Mouse (Mus musculus): ENCODE results near the gene Tmc2. TPM values are rescaled to one million over a fixed set of nuclear protein-coding genes. Genes with fewer than 3 reads are reported as not detected.

Gene Tmc2
- polyA plus RNA-seq, 1 experiment from 2014 or later = not detected

DNA sequence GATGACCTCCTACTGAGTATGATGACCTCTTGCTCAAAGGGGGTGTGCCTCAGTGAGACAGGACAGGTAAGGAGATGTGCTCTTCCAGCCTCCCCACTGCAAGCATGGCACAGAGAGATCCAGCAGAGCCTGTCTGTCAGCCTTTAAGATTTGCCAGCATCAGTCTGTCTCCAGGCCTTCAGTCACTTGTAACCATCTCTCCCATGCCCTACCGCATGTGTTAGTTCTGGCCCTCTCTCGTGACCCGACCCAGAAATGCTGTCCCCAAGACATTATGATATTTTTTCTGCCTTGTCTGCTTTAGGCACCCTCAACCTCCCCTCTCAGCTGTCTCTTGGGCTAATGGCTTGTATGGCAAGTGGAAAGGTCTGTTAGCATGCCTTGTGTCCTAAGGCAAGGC, 14.6 kb downstream of the Tmc2 start:
- Histone ChIP-seq H3K27me3 (ENCODE audit: insufficient read depth, low read length) (no peaks in the 10 kb centered on the region), H3K4me3 (ENCODE audit: low read depth, low read length) (no peak overlapping the region), H3K4me2 (ENCODE audit: low read depth, low read length) (no peak overlapping the region), H3K27ac (ENCODE audit: low read depth) (no peak overlapping the region), H3K4me1 (ENCODE audit: insufficient read depth) (no peaks in the 10 kb centered on the region), H3K9ac (replicated peaks) (no peak overlapping the region), H3K36me3 (replicated peaks; ENCODE audit: insufficient read depth, low read length) (no peaks in the 10 kb centered on the region), H3K9me3 (ENCODE audit: low read length) (no peaks in the 10 kb centered on the region)
- DNase-seq = no peak
- WGBS (ENCODE audit: insufficient replicate concordance) = 80% methylated on average over 3 of the region's 3 CpGs
- no peak for ATAC-seq
- no peak for TF ChIP-seq CTCF (IDR thresholded peaks at IDR 0.05; ENCODE audit: low read depth)
- TF ChIP-seq EP300 (IDR thresholded peaks at IDR 0.05; ENCODE audit: low read depth) = no peak

DNA sequence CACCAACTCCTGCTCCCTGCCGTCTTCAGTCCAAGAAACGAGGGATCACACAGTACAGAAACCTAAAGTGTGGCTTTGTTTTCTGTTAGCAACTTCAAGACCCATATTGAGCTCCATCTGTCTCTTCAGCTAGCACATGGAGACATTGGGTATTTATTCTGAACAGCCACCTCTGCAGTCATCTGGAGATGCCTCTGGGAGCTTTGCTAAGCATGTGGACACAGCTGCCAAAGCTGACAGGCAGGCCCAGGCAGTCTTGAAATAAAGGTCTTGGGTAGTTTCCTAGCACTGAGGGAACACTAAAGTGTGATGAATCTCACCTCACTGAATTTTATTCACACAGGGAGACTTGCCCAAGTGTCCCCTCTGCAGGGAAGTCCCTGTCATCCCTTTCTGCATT, 16.6 kb downstream of the Tmc2 start:
- WGBS (ENCODE audit: insufficient replicate concordance) = 75% methylated on average over 2 of the region's 2 CpGs

DNA sequence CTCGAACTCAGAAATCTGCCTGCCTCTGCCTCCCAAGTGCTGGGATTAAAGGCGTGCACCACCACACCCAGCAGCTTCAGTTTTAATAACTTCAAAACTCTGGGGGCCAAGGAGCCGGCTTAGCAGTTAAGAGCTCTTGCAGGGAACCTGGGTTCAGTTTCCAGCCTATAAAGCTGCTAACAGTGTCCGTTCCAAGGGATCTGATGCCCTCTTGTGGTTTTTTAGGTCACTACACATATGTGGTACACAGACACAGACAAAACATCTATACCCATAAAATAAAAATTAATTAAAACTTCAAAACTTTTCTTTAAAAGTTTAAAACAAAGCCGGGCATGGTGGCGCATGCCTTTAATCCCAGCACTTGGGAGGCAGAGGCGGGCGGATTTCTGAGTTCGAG, 51.9 kb downstream of the Tmc2 start:
- H3K4me2 ChIP-seq (ENCODE audit: low read depth, low read length) = no peak overlapping the region
- 47% methylated on average over 9 of the region's 9 CpGs for WGBS (ENCODE audit: insufficient replicate concordance)
- H3K9ac ChIP-seq (replicated peaks) = no peak overlapping the region
- TF ChIP-seq EP300 (IDR thresholded peaks at IDR 0.05; ENCODE audit: low read depth) (no peak), CTCF (IDR thresholded peaks at IDR 0.05; ENCODE audit: low read depth) (peak; percentile 67)
- H3K27ac ChIP-seq (ENCODE audit: low read depth) = no peak overlapping the region
- no peak overlapping the region for H3K4me3 ChIP-seq (ENCODE audit: low read depth, low read length)
- H3K27me3 ChIP-seq (ENCODE audit: insufficient read depth, low read length) = no peaks in the 10 kb centered on the region
- DNase-seq (peak; percentile 16), ATAC-seq (no peak)
- no peaks in the 10 kb centered on the region for H3K4me1 ChIP-seq (ENCODE audit: insufficient read depth)
- H3K9me3 ChIP-seq (ENCODE audit: low read length) = no peaks in the 10 kb centered on the region
- no peaks in the 10 kb centered on the region for H3K36me3 ChIP-seq (replicated peaks; ENCODE audit: insufficient read depth, low read length)

More for the DNA sequence above, 16.6 kb downstream of the Tmc2 start:
- TF ChIP-seq EP300 (IDR thresholded peaks at IDR 0.05; ENCODE audit: low read depth) (no peak), CTCF (IDR thresholded peaks at IDR 0.05; ENCODE audit: low read depth) (no peak)
- DNase-seq (no peak), ATAC-seq (no peak)
- Histone ChIP-seq H3K4me1 (ENCODE audit: insufficient read depth) (no peaks in the 10 kb centered on the region), H3K9ac (replicated peaks) (no peak overlapping the region), H3K4me3 (ENCODE audit: low read depth, low read length) (no peak overlapping the region), H3K4me2 (ENCODE audit: low read depth, low read length) (no peak overlapping the region), H3K36me3 (replicated peaks; ENCODE audit: insufficient read depth, low read length) (no peaks in the 10 kb centered on the region), H3K9me3 (ENCODE audit: low read length) (no peaks in the 10 kb centered on the region), H3K27ac (ENCODE audit: low read depth) (no peak overlapping the region), H3K27me3 (ENCODE audit: insufficient read depth, low read length) (no peaks in the 10 kb centered on the region)

GRCm38 (mm10) chr2:130248226-130248625, 53.2 kb downstream of the Tmc2 start:
- TF ChIP-seq EP300 (IDR thresholded peaks at IDR 0.05; ENCODE audit: low read depth) = no peak
- no peak for TF ChIP-seq CTCF (IDR thresholded peaks at IDR 0.05; ENCODE audit: low read depth)
- Histone ChIP-seq H3K27ac (ENCODE audit: low read depth) (no peak overlapping the region), H3K4me3 (ENCODE audit: low read depth, low read length) (no peak overlapping the region), H3K9ac (replicated peaks) (no peak overlapping the region), H3K9me3 (ENCODE audit: low read length) (no peaks in the 10 kb centered on the region), H3K4me2 (ENCODE audit: low read depth, low read length) (no peak overlapping the region), H3K36me3 (replicated peaks; ENCODE audit: insufficient read depth, low read length) (no peaks in the 10 kb centered on the region), H3K4me1 (ENCODE audit: insufficient read depth) (no peaks in the 10 kb centered on the region), H3K27me3 (ENCODE audit: insufficient read depth, low read length) (no peaks in the 10 kb centered on the region)
- 55% methylated on average over 7 of the region's 7 CpGs for WGBS (ENCODE audit: insufficient replicate concordance)
- ATAC-seq (no peak), DNase-seq (no peak)

DNA sequence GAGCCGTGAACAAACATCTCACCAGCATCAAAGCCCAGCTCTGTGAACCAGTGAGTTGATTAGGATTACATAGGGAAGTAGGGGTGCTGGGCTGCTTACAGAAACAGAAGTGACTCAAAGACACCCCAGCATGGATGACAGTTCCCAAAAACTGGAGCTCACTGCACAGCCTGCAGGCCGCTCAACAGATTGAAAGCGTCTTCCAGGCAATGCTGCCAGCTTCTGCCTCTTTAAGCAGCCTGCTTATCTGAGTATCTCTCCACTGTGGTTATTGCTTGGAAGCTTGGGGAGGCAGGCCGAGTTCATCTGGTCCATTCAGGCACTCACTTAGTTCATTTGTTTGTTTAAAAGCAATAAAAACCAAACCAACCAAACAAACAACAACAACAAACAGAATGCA, 61.8 kb downstream of the Tmc2 start:
- WGBS (ENCODE audit: insufficient replicate concordance) = 59% methylated on average over 4 of the region's 4 CpGs
- ATAC-seq = no peak

GRCm38 (mm10) chr2:130260822-130261221, 65.8 kb downstream of the Tmc2 start:
- H3K4me2 ChIP-seq (ENCODE audit: low read depth, low read length) = no peak overlapping the region; the same call in 1 of the 2 replicates
- no peak overlapping the region for H3K4me3 ChIP-seq (ENCODE audit: low read depth, low read length)
- no peak overlapping the region for H3K27ac ChIP-seq (ENCODE audit: low read depth)
- no peaks in the 10 kb centered on the region for H3K27me3 ChIP-seq (ENCODE audit: insufficient read depth, low read length)
- 63% methylated on average over 4 of the region's 4 CpGs for WGBS (ENCODE audit: insufficient replicate concordance)
- no peaks in the 10 kb centered on the region for H3K9me3 ChIP-seq (ENCODE audit: low read length)
- H3K9ac ChIP-seq (replicated peaks) = no peak overlapping the region
- peaks cover 12% of the 10 kb centered on the region for H3K4me1 ChIP-seq (ENCODE audit: insufficient read depth)
- H3K36me3 ChIP-seq (replicated peaks; ENCODE audit: insufficient read depth, low read length) = no peaks in the 10 kb centered on the region
- DNase-seq (no peak), ATAC-seq (no peak)
- TF ChIP-seq CTCF (IDR thresholded peaks at IDR 0.05; ENCODE audit: low read depth) = no peak
- TF ChIP-seq EP300 (IDR thresholded peaks at IDR 0.05; ENCODE audit: low read depth) = no peak

More for the DNA sequence above, 61.8 kb downstream of the Tmc2 start:
- Histone ChIP-seq H3K4me2 (ENCODE audit: low read depth, low read length) (no peak overlapping the region), H3K9ac (replicated peaks) (no peak overlapping the region), H3K9me3 (ENCODE audit: low read length) (no peaks in the 10 kb centered on the region), H3K27ac (ENCODE audit: low read depth) (no peak overlapping the region), H3K36me3 (replicated peaks; ENCODE audit: insufficient read depth, low read length) (no peaks in the 10 kb centered on the region), H3K4me3 (ENCODE audit: low read depth, low read length) (no peak overlapping the region), H3K4me1 (ENCODE audit: insufficient read depth) (peaks cover 4% of the 10 kb centered on the region; the same call in 1 of the 2 replicates), H3K27me3 (ENCODE audit: insufficient read depth, low read length) (no peaks in the 10 kb centered on the region)
- no peak for DNase-seq
- TF ChIP-seq CTCF (IDR thresholded peaks at IDR 0.05; ENCODE audit: low read depth) (no peak), EP300 (IDR thresholded peaks at IDR 0.05; ENCODE audit: low read depth) (no peak)

DNA sequence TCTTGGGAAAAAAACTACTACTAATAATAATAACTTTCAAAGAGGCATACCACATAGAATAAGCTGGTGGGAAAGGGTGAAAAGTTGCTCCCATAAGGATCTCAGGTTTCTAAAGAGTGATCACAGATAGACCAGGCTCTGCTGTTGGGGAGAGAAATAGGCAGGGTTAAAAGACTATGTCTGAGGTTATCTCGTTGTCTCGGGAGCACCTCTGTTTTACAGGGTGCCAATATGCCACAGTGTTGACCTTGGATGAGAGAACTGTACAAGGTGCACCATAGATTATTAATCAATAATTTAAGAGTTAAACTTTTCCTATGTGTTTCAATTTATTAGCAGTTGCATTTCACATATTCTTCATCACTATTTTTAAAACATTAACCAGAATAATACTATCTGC, 66.9 kb downstream of the Tmc2 start:
- no peak overlapping the region for H3K9ac ChIP-seq (replicated peaks)

More for the DNA sequence above, 66.9 kb downstream of the Tmc2 start:
- Histone ChIP-seq H3K36me3 (replicated peaks; ENCODE audit: insufficient read depth, low read length) (no peaks in the 10 kb centered on the region), H3K27ac (ENCODE audit: low read depth) (no peak overlapping the region), H3K27me3 (ENCODE audit: insufficient read depth, low read length) (no peaks in the 10 kb centered on the region), H3K9me3 (ENCODE audit: low read length) (no peaks in the 10 kb centered on the region), H3K4me1 (ENCODE audit: insufficient read depth) (peaks cover 12% of the 10 kb centered on the region), H3K4me2 (ENCODE audit: low read depth, low read length) (peak overlapping the region; percentile 42), H3K4me3 (ENCODE audit: low read depth, low read length) (no peak overlapping the region)
- DNase-seq = no peak
- TF ChIP-seq EP300 (IDR thresholded peaks at IDR 0.05; ENCODE audit: low read depth) (no peak), CTCF (IDR thresholded peaks at IDR 0.05; ENCODE audit: low read depth) (no peak)
- ATAC-seq = peak; percentile 52
- WGBS (ENCODE audit: insufficient replicate concordance) = 36% methylated on average over 2 of the region's 2 CpGs

All from liver, postnatal 0 days (tissue).